Mouse (Mus musculus) brain, embryonic 18.5 days (tissue): ENCODE measurements at regions not wholly inside any gene's neighbourhood (a gene's known extent, or its start where the extent isn't known, plus 50 kb on each side); places are given as distances from the start of the nearest gene placed in this dataset.

ENCODE experiments used
- DNase-seq: peaks from one replicate; pipeline ENCODE4 v3.0.0-alpha.2; 2012; ENCODE audit warnings: low read depth, low spot score

GRCm38 (mm10) chr4:33786958-33787357 lies 137.4 kb upstream of the Cnr1 start:
- DNase-seq: no peak

DNA sequence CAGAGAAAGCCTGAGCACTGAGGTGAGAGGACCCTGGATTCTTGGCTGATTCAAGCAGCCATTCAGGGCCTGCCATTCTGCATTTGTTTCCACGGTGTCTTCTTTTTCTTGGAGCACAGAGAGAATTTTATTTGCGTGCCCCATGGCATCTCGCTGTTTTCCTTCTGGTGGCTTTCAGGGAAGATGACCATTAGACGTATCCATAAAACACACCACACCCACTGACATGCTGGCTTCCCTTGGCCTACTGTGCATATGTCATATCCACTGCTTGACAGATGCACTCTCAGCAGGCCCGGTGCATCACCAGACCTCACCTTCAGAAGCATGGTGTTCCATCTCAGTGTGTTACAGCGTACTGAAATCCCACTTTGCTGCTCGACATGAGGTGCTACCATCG lies 131.0 kb upstream of the Cnr1 start:
- no peak for DNase-seq

DNA sequence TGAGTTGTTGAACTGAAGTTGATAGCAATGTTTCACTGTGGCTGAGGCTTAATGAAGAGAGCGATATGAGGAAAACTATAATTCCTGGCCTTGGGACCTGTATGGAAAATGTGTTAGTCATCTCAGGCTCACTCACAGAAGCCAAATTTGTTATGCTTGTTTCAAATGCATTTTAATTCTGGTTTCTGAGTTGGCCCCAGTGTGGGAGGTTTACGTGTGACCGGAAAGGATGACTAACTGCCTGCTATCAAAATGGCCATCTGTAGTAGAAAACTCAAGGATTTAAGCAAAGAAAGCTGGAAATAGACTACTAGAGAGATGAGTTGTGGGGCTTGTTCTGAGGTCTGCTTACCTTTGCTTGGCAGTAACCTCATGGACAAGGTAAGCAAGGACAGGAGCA lies 128.9 kb upstream of the Cnr1 start:
- no peak for DNase-seq

- DNase-seq: no peak
Measured at GRCm38 (mm10) chr4:33797964-33798363, 126.4 kb upstream of the Cnr1 start.

DNA sequence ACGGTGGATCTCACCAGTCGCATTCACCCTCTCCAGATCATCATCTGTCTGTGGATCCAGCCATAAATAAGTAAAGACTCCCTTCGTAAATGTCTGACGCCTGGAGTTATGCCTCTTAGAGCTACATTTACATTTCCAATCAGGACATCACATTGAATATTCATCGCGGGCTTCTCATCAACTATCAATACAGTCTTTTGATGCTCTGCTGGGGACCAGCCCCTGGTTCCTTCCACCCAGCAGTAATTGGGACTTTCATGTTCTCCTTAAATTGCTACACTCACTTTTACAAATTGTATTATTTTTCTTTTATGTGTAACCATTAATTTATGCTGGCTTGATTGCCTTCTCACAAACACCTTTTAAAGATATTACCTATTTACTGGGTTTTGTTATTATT lies 125.7 kb upstream of the Cnr1 start:
- DNase-seq: no peak

GRCm38 (mm10) chr4:33799110-33799509 lies 125.3 kb upstream of the Cnr1 start:
- DNase-seq: no peak

DNA sequence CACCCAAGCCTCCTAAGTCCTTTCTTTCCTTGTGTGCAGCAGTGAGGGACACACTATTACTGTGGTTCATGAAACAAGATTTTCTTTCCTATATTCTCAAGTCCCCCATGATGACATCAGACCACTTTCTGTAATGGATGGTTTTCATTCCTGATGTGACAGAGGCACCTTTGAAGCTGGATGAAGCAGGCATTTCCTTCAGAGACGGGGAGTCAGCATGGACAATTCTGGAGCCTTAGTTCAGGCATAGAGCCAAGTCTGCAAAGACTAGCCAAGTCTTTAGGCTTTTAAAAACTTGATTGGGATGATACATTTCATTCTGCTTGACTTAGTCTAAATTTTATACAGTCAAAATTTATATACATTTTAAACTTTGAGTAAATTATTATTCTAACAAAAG lies 124.6 kb upstream of the Cnr1 start:
- DNase-seq: no peak

DNA sequence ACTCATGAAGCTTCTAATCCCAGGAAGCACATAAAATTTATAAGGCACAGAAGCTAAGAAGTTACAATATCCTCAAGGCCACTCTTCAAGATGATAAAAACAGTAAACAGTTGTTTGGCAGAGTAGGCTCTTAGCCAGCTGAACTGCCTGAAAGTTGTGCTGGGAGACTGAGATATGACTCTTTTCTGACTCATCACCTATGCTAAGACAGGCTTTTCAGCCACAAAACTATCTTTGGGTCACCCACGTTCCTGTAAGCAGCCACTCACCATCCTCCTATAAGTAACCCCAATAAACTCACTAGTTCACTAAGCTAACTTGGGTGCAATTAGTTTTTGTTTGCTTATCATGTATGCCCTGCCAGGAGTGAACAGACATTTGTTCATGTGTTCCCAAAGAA lies 112.1 kb upstream of the Cnr1 start:
- DNase-seq: no peak

DNA sequence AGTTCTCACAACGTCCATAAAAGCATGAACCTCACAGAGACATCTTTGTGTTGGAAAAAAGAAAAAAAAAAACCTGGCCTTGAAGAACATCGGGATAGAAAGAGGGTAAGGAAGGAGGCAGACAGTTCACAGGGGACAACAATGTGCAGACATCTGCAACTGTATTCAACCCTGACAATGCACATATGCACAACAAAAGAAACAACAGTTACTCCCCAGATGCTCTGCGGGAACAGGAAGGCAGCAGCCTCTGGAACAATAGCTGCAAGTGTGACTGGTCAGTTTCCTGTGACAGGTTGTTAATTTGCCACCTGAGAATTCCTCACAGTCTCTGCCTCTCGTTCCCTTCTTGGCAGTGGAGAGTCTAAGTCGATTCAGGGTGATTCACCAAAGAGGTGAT lies 100.5 kb upstream of the Cnr1 start:
- no peak for DNase-seq

- DNase-seq: no peak
Measured at GRCm38 (mm10) chr4:33833134-33833533, 91.3 kb upstream of the Cnr1 start.

DNA sequence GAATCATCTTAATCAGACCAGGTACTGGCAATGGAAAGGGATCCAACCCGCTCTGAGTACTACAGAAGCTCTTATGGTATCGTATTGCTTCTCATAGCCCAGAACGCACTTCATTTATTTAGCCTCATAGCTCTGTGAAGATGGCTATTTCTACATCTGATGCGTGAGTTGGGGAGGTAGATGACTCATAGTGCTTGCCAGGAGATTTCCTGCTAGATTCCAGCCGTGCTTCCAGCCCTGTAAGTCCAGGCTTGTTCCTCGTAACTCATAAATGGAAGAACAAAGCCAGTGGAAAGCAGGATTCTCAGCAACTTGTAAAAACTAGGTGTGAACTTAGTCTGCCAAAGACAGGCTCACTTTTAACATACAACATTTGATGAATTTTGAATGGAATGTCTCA lies 86.0 kb upstream of the Cnr1 start:
- DNase-seq: no peak

GRCm38 (mm10) chr4:33840119-33840518 lies 84.3 kb upstream of the Cnr1 start:
- DNase-seq: no peak

DNA sequence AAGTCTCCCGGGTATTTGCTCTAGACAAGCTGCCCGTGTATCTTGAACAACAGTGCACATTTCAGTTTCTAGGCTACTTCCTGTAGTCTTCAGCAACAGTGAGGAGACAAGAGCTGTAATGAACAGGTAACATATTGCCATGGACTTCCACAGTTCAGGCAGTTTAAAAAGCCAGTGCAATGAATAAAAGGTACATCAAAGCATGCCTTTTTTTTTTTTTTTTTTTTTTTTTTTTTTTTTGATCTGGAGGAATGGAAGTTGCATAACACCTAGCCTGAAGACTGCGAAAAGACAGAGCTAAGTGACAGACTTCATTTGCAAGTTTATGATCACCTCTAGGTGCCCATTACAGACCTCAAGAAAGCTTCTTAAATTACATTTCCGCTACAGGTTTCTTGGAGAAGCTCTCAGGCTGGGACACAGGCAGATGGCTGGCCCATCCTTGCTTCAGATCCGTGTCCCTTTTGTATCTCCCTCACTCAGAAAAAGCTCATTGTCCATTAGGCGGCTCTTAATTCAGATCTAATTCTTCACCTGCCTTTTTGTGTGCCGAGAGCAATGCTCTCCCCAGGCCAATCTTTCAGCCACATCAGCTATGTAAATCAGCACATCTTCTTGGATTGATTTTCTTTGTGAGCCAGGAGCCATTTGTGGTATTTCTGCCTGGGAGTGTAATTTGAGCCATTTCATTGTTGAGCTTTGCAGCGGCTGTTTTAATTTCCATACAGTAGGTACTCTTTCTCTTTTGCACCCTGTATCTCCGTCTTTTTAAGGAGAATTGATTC lies 78.6 kb upstream of the Cnr1 start:
- no peak for DNase-seq

GRCm38 (mm10) chr4:33850249-33850648 lies 74.1 kb upstream of the Cnr1 start:
- DNase-seq: no peak

DNA sequence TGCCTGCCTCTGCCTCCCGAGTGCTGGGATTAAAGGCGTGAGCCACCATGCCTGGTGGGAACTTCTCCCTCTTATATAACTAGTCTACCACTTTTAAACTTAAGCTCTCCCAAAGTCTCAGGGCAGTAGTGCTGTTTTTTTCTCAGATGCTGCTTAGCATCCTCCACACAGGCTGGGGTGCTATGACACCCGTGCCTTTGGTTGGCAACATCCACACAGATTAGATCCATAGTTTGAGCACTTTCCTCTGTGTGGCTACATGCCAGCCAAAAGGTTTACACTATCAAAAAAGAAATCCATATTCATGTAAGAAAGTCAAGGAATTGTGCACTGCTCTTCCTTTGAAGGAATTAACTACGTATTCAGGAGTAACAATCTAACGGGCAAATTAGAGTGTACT lies 72.1 kb upstream of the Cnr1 start:
- no peak for DNase-seq

DNA sequence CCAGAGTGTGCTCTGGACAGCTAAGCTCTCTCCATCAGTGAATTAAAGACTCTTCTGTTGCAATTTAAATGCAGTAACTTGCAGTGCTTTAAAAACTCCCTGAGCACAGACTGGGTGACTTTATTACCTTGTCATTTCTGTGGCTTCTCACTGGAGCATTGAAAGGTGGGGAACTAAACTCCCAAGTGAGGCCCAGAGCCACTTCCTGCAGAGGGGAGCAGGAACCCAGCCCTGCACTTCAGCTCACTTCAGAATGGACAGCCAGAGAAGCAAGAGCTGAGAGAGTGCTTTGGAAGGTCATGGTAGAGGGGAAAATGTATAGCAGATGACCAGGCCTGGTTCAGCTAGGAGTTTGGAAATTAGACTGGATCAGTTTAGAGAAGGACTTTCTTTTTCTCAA lies 69.3 kb upstream of the Cnr1 start:
- no peak for DNase-seq

DNA sequence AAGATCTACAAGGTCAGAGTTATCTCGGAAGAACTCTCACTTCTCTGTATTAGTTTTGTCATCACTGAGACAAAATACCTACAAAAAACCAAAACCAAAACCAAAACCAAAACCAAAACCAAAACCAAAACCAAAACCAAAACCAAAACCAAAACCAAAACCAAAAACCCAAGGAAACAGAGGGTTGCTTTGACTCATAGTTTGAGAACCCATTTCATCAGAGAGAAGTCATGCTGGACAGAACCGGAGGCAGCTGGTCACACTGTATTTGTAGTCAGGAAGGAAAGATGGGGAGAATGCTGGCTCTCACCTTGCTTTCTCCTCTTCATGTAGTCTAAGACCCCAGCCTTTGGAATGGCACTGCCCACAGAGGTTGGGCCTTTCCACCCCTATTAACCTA lies 57.3 kb upstream of the Cnr1 start:
- no peak for DNase-seq

DNA sequence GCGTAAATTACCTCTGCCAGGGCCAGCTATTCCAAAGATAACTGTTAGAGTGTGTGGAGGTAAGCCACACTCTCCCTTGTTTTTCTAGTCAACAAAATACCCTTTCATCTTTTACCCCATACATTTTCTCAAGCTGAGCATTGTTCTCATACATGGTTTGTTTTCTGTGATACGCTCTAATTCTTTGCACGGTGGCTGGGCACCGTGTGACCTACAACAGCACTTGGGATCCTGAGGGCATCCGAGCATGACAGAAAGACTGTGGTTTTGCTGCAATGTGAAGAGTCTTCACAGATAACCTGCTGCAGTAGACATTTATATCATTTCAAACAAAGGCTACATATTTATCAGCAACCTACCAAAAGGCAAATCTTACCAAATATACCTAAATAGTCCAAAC lies 55.1 kb upstream of the Cnr1 start:
- no peak for DNase-seq
